Mouse (Mus musculus): ENCODE data around the gene Mrpl16. TPM values are rescaled to one million over a fixed set of nuclear protein-coding genes. Genes with fewer than 3 reads are reported as not detected.

Mrpl16 gene
- polyA plus RNA-seq, 1 experiment from 2014 or later = 59.5 TPM

- peaks cover 52% of the 10 kb centered on the region for H3K27me3 ChIP-seq (replicated peaks; ENCODE audit: low read depth, poor library complexity, severe bottlenecking)
- H3K9me3 ChIP-seq = no peaks in the 10 kb centered on the region
- H3K4me1 ChIP-seq = peaks cover 17% of the 10 kb centered on the region
- WGBS = 26% methylated on average over 6 of the region's 6 CpGs
- H3K4me3 ChIP-seq = peak overlapping the region; percentile 77
- no peaks in the 10 kb centered on the region for H3K36me3 ChIP-seq (replicated peaks)
- no peak overlapping the region for H3K27ac ChIP-seq (replicated peaks)
- DNase-seq (ENCODE audit: low spot score) = no peak
Measured at GRCm38 (mm10) chr19:11820211-11820610, 50.0 kb downstream of the Mrpl16 start.

- DNase-seq (ENCODE audit: low spot score) = no peak
- Histone ChIP-seq H3K27ac (replicated peaks) (no peak overlapping the region), H3K36me3 (replicated peaks) (no peaks in the 10 kb centered on the region), H3K27me3 (replicated peaks; ENCODE audit: low read depth, poor library complexity, severe bottlenecking) (peaks cover 19% of the 10 kb centered on the region), H3K4me3 (no peak overlapping the region), H3K9me3 (no peaks in the 10 kb centered on the region), H3K4me1 (peaks cover 11% of the 10 kb centered on the region)
- 29% methylated on average over 4 of the region's 4 CpGs for WGBS
Measured at GRCm38 (mm10) chr19:11823346-11824065, 53.3 kb downstream of the Mrpl16 start.

Other genes starting within 250 kb of the Mrpl16 start
- gene Ms4a4d, start 233.6 kb upstream of the Mrpl16 start, polyA plus RNA-seq (2016; fragmentation: Nextera tagmentation; extraction: Ambion mirVana) = 0.58 and 0.82 TPM in 2 replicates
- 0.89 and 1.7 TPM in 2 replicates for gene Ms4a6d, start 165.5 kb upstream of the Mrpl16 start, polyA plus RNA-seq (2016; fragmentation: Nextera tagmentation; extraction: Ambion mirVana)
- gene Ms4a2, start 146.7 kb upstream of the Mrpl16 start, polyA plus RNA-seq (2016; fragmentation: Nextera tagmentation; extraction: Ambion mirVana) = not detected in 2 replicates
- 0.21 and 0.31 TPM in 2 replicates for gene Ms4a3, start 129.5 kb upstream of the Mrpl16 start, polyA plus RNA-seq (2016; fragmentation: Nextera tagmentation; extraction: Ambion mirVana)
- gene Oosp2, start 109.8 kb upstream of the Mrpl16 start, polyA plus RNA-seq (2016; fragmentation: Nextera tagmentation; extraction: Ambion mirVana) = not detected in 2 replicates
- not detected in 2 replicates for gene Oosp1, start 79.2 kb upstream of the Mrpl16 start, polyA plus RNA-seq (2016; fragmentation: Nextera tagmentation; extraction: Ambion mirVana)
- gene Oosp3, start 73.3 kb upstream of the Mrpl16 start, polyA plus RNA-seq (2016; fragmentation: Nextera tagmentation; extraction: Ambion mirVana) = not detected in 2 replicates
- not detected in 2 replicates for gene Gif, start 22.8 kb upstream of the Mrpl16 start, polyA plus RNA-seq (2016; fragmentation: Nextera tagmentation; extraction: Ambion mirVana)
- 9.8 and 10.7 TPM in 2 replicates for gene Stx3, start 49.0 kb downstream of the Mrpl16 start, polyA plus RNA-seq (2016; fragmentation: Nextera tagmentation; extraction: Ambion mirVana)
- gene Olfr1417, start 68.8 kb downstream of the Mrpl16 start, polyA plus RNA-seq (2016; fragmentation: Nextera tagmentation; extraction: Ambion mirVana) = not detected in 2 replicates
- gene Olfr1418, start 90.7 kb downstream of the Mrpl16 start, polyA plus RNA-seq (2016; fragmentation: Nextera tagmentation; extraction: Ambion mirVana) = not detected in 2 replicates
- not detected in 2 replicates for gene Olfr1419, start 104.7 kb downstream of the Mrpl16 start, polyA plus RNA-seq (2016; fragmentation: Nextera tagmentation; extraction: Ambion mirVana)
- gene Olfr1420, start 116.2 kb downstream of the Mrpl16 start, polyA plus RNA-seq (2016; fragmentation: Nextera tagmentation; extraction: Ambion mirVana) = not detected in 2 replicates
- 23.4 and 23.6 TPM in 2 replicates for gene Patl1, start 142.0 kb downstream of the Mrpl16 start, polyA plus RNA-seq (2016; fragmentation: Nextera tagmentation; extraction: Ambion mirVana)
- gene Osbp, start 195.6 kb downstream of the Mrpl16 start, polyA plus RNA-seq (2016; fragmentation: Nextera tagmentation; extraction: Ambion mirVana) = 2.8 and 3.5 TPM in 2 replicates

Data from embryonic facial prominence, embryonic 10.5 days (tissue).